Mouse (Mus musculus): ENCODE data around the gene Psg16.
"Not testable (repeated sequence)": the region's sequence is repeated elsewhere in the genome, so short reads cannot be mapped to it uniquely, and the experiment has no call there.

Gene Psg16

GRCm38 (mm10) chr7:17056081-17056581 lies 17.7 kb upstream of the Psg16 start:
- DNase-seq: peak; percentile 95

- no peak for DNase-seq
These were observed 17.0 kb upstream of the Psg16 start for GRCm38 (mm10) chr7:17056601-17057523.

DNA sequence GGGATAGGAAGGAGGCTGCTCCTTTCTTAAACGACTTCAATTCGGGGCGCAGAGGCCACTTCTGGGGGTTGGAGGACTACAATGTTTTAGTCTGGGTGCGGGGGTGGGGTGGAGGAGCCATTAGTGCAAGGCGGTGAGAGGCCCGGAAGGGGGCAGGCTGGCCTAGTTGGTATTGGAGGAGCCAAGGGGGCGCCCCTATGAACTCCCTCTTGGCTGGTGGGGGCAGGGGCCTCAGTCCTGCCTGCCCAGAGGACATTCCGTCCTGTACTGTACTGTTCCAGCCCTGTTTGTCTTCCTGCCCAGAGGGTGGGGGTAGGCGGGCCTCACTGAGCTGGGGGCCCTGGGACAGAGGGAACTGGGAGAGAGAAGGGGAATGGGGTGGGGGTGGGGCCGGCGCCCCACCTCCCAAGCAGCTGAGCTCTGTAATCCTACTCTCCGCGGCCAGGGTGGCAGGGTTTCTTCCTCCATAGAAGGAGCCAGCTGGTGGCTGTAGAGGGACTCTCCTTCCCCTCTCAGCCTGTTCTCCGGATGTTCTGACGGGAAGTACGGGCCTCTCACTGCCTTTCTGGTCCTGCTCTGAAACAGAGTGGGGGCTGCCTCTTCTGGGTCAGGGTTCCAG lies 15.7 kb upstream of the Psg16 start:
- DNase-seq: peak; percentile 80

DNA sequence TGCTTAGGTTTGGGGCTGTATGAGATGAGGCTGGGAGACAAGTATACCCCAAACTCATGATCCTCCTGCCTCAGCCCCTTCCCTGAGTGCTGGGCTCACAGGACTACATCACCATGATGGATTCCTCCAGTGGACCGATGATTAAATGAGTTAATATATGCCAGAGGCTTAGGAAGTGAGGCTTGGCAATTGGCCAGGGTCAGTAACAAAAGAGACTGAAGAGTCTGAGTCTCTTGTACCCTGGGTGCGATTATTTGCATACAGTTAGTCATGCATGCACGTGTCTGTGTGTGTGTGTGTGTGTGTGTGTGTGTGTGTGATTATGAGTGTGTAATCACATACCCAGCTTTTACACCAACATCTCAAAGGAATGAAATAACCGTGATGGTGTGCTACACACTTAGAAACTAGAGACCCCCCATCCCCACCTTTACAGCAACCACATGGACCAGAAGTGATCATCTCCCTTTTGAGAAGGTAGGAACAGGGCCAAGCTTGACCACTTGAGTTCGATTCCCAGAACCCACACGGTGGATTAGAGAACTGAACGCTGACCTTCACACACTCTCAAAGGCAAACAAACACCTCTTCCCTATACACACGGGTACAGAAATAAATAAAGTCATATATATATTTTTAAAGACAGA lies 14.9 kb upstream of the Psg16 start:
- DNase-seq: peak; percentile 49

GRCm38 (mm10) chr7:17059463-17059844 lies 14.4 kb upstream of the Psg16 start:
- no peak for DNase-seq

DNA sequence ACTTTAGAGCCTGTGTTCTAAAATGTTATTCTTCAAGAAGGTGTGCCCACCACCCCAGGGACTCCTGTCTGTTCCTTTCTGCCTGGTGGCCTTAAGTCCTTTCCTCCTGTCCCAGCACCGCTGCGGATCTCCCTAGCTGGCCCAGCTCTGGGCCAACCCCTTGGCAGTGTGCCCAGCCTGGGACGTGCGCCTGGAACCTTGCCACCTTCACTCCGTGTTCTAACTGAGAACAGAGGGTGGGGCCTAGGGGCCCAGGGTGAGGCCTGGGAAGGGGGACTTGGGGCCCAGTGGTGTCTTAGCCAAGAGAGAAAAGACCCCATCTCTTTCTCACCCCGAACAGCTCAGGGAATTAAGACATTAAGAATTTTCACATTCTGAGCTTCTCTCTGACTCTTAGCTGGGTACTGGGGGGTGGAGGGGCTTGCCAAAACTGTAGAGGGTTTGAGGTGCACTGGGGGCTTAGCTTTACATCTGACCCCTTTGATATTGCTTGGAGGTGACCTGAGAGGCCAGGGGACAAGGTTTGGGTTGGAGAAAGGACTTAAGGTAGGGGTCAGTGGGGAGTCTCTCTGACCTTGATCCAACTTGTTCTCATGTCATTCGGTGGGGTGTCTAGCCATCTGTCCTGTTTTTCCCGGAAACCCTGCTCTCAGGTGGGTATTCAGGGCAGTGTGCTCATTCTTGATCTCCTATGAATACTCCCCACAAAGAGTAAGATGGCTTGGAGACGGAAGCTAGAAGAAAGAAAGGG lies 13.6 kb upstream of the Psg16 start:
- peak; percentile 87 for DNase-seq

DNA sequence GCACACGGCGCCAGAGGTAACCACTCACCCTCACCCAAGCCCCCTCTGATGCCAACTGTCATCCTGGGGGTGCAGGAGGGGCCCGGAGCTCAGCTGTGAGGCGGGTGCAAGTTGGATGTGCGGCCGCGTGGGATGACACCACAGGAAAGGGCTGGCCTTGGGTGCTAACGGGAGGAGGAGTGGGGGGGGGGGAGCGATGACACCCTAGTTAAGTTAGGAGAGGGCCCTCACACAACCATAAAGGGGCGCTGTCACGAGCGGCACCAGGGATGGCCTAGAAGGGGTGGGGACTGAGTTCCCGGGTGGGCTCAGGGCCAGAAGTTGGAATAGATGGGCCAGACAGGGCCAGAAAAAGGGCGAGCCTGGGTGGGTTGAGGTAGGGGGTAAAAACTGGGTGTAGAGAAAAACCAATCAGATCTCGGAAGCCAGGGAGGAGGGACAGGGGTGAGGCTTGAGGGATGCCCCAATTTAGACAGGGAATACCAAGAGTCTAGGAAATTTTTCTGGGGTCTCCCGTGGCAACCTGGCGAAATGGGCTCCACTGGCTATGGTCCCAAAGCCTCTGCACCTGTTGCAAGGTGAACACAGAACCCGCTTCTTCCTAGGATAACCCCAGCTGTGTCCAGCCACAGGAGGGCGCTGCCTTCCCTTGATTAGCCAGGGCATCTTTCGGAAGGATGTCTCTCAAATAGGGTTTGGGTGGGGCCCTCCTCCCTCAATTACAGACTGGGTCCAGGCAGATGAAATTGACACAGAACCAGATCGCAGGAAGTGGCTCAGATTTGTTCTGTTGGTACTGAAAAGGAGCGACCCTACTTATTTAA lies 12.8 kb upstream of the Psg16 start:
- peak; percentile 72 for DNase-seq

GRCm38 (mm10) chr7:17062389-17062788 lies 11.5 kb upstream of the Psg16 start, which contains the start of gene Hif3a:
TSS of gene Hif3a (minus strand) at chr7:17062427.
- peak; percentile 58 for DNase-seq

DNA sequence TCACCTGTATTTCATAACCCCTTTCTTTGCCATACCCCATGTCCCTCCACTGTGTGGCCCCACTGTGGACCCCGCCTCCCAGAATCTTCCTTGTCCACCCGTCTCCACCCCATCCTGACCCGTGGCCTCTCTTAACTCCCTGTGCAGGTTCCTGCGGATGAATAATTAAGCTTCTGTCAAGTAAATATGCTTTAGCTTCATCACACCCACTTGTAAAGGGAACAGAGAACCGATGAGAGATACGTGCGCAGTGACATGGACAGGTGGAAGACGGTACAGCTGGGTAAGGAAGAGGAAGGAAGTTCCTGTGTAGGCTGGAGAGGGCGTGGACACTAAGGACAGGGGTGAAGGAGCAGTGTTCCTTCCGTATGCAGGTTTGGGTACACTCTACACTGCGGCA lies 11.0 kb upstream of the Psg16 start:
- DNase-seq: peak; percentile 14

GRCm38 (mm10) chr7:17065620-17066019 lies 8.2 kb upstream of the Psg16 start:
- peak; percentile 19 for DNase-seq

- DNase-seq: peak; percentile 77
These were observed 7.4 kb upstream of the Psg16 start for GRCm38 (mm10) chr7:17066412-17066811.

- peak; percentile 2 for DNase-seq
These were observed 6.8 kb upstream of the Psg16 start for GRCm38 (mm10) chr7:17067000-17067399.

DNA sequence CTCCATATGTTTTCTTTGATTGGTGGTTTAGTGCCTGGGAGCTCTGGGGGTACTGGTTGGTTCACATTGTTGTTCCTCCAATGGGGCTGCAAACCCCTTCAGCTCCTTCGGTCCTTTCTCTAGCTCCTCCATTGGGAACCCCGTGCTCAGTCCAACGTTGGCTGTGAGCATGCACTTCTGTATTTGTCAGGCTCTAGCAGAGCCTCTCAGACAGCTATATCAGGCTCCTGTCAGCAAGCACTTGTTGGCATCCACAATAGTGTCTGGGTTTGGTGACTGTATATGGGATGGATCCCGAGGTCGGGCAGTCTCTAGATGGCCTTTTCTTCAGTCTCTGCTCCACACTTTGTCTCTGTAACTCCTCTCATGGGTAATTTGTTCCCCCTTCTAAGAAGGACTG lies 6.2 kb upstream of the Psg16 start:
- DNase-seq: peak; percentile 6

DNA sequence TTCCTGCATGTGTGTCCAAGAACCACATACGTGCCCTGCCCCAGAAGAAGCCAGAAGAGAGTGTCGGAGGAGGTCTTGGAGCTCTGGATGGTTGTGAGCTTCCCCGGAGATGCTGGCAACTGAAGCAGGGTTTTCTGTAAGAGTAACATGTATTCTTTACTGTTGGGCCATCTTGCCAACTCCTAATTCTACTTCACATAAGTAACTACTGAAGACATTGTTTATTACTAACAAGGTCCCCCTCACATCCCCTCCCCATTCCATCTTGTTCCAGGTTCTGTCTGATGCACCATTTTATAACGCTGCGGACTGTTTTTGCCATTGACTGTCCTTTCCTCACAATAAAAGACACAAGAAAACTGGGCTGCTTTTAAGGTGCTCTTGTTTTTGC lies 332 bp upstream of the Psg16 start:
- no peak for DNase-seq

GRCm38 (mm10) chr7:17076542-17076941 lies 2.7 kb downstream of the Psg16 start:
- peak; percentile 72 for DNase-seq

GRCm38 (mm10) chr7:17078076-17078654 lies 4.3 kb downstream of the Psg16 start:
- peak; percentile 91 for DNase-seq

GRCm38 (mm10) chr7:17082766-17083165 lies 8.9 kb downstream of the Psg16 start:
- DNase-seq: peak; percentile 73

DNA sequence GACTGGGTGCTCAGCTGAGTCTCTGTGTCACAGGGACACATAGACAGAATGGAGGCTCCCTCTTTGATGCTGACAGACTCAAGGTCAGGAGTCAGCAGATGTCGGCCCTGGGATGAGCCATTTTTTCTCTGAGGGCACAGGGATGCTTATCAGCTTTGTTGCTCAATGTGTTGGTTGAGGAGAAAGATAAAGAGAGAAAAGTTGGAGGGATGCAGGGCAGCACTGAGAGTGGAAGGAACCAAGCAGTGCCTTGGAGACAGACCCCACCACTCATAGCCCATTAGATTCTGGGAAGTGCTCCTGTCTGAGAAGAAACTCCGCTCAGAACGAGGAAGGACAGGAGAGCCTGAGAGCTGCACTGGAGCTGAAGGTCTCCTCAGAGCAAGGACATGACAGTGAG lies 13.9 kb downstream of the Psg16 start:
- DNase-seq: peak; percentile 14

DNA sequence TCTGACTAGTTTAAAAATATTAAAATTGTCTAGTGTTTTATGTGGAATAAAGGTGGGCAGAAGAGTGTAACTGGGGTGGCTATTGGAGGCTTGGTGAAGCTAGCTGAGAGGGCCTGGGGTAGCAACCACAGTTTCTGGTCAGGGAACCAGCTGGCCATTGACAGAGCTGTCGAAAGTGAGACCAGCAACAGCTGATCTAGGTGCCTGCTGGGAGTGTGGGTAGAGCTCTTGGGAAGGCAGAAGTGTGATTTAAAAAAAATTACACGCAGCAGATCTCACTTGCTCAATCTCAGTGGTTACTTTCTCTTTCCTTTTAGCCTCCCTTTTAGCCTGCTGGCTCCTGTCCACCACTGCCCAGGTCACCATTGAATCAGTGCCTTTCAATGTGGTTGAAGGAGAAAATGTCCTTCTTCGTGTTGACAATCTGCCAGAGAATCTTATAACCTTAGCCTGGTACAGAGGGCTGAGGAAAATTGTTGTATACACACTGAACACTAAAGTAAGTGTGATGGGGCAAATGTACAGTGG lies 16.3 kb downstream of the Psg16 start:
- peak; percentile 64 for DNase-seq

DNA sequence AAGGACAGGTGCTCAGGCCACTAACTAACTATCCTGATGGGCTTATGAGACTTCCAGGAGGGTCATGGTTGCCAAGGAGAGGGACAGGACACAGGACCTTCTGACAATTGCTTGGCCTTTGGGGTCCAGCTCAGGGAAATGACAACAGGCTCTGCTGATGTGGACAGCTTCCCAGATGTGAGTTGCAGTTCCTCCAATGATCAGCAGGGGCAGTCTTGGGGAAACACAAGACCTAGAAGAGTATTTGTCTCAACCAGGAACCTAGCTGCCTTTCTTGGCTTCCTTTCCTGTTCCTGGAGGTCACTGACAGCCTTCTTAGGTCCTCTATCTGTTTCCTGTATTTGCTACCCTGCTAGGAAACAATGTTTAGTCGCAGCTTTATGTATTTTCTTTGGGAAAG lies 17.4 kb downstream of the Psg16 start:
- peak; percentile 27 for DNase-seq

- not testable (repeated sequence) for DNase-seq
These were observed 27.8 kb downstream of the Psg16 start for GRCm38 (mm10) chr7:17101631-17102030.
